Mouse (Mus musculus) B cell, adult 2 months (primary cell): ENCODE results near the gene Afg1l.

ENCODE experiments used
- DNase-seq, 2 experiments: peaks; one replicate each; pipeline ENCODE4 v3.0.0; 2022

Afg1l gene

DNA sequence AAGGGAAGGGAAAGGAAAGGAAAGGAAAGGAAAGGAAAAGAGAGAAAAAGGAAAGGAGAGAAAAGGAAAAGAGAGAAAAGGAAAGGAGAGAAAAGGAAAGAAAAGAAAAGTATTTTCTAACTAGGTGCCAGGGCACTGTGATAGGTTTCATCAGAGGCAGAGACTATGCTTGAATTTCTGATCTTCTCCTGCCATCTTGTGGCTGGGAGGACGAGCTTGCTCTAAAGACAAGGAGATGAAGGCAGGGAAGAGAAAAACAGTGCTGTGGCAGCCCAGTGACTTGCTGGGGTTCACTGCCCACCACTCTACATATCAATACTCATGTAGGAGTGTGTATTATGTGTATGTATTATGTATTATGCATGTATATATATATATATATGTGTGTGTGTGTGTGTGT is 183.3 kb downstream of the Afg1l start:
- DNase-seq, result peak; percentile 31 to 39

DNA sequence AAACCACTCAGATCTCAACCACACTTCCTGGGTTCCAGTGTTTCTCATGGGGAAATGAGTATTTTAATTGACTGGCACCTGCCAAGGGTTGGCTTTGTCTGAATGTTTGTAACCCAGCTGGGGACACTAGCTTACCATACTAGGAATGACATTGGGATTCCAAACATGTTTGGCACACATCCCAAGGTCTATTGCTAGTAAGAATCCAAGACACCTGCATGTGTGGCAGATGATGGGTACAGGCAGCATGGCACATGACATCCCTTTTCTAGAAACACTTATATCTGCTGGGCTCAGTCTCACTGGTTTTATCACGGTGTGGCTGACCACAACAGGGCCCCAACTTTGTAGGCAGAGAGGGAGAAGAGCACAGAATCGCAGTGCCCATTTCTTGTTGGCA is 184.0 kb downstream of the Afg1l start:
- DNase-seq, result no peak

DNA sequence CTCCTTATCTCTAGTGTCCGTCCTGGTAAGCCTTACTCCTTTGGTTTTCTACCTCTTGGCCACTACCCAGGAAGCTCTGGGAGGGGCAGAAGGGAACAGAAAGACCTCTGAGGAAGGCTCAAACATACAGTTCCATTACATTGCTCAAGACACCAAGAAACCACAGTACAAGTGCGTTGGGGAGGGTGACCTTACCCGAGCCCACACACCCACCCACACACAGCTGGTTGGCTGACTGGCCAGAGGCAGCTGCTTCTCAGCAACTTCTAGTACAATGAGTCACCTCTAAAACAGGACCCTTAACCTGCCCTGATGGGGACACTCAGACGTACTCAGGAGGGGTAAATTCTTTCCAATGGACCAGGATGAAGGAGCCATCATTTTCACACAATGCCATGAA is 184.5 kb downstream of the Afg1l start:
- DNase-seq, result no peak

DNA sequence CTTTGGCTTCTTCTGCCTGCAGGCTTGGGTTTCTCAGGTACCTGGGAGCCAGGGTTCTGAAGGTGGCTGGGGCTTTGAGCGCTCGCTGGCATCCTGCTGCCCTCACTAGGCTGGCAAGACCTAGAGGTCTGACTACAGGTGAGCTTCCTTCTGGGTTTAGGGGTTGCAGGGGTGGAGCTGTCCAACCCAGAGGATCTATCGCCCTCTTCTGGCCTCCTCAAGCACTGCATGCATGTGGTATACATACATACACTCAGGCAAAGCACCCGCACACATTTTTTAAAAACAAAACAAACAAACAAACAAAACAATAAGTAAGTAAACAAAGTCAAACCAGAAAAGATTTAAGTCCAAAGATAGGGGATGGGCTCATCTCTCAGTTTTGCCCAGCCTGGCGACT is 187.0 kb downstream of the Afg1l start:
- DNase-seq, result peak; percentile 79

DNA sequence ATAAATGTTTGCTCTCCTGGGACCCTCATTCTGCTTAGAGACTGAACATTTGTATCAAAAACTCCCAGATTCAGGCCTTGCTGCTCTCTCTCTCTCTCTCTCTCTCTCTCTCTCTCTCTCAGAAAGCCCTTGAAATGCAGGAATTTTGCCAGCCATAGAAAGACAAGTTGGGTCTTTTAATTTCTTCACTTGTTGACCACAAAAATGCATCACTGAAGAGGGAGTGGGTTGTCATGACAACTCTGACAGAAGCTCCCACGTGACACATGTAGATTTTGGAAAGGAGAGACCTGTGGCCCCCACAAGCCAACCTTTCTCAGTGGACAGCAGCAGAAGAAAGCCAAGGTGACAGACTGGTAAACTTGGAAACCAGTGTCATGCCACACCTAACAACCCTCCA is 190.7 kb downstream of the Afg1l start:
- no peak for DNase-seq

DNA sequence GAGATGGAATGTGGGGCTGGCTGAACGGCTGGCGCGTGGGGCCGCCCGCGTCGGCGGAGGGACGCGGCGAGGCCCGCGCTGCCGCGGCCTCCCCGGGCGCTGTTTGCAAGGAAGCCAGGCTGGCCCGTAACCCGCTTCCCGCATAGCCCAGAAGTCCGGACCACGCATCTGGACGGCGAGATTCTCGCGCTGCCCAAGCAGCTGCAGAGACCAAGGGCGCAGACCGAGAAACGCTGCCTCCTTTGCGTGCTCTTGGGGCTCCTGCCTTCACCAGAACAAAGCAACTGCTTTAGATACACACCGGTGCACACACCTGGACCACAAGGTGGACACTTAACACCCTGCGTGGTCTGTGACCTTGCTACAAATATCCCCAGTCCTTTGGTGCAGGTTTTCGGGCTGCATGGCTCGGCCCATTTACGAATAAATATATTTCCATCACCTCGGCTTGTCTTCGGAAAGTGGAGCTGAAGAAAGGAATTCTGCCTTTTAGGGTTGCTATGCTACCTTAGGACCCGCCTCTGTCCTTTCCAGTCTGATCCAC is 200.0 kb downstream of the Afg1l start:
- no peak for DNase-seq

DNA sequence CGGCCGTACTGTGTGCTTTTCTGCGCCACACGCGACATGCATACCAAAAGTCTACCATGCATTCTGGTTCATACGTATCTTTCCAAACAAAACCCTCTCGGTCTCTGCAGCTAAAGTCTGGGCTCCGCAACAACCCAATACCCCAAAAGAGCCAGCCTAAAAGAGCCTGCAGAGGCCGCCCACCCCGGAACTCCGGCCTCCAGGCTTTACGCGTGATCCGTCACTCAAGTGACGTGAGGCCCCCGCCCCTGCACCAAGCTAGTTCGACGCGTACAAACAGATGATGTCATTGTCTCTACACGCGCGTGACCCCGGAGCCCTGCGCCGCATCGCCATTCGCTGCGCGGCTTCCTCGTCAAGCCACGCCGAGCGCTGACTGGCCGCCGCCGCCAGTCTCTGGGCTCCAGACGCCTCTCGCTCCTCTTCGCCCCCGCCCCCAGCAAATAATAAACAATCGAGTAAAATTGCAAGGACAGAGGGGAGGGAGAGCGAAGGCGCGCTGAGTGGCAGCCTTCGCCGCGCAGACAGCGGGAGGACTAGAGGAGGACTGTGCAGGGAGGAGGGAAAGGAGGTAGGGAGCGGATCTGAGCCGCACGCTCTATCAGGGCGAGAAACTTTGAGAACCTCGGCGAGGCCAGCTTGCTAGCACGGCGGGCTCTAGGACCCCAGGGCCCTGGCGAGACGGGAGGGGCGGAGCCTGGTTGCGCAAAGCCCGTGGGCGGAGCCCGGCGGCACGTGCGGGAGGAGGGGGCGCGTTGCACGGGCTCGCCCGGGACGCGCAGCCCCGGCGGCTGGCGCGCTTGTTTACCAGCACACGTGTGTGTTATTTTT is 200.7 kb downstream of the Afg1l start:
- peak; percentile 97 to 98 for DNase-seq

DNA sequence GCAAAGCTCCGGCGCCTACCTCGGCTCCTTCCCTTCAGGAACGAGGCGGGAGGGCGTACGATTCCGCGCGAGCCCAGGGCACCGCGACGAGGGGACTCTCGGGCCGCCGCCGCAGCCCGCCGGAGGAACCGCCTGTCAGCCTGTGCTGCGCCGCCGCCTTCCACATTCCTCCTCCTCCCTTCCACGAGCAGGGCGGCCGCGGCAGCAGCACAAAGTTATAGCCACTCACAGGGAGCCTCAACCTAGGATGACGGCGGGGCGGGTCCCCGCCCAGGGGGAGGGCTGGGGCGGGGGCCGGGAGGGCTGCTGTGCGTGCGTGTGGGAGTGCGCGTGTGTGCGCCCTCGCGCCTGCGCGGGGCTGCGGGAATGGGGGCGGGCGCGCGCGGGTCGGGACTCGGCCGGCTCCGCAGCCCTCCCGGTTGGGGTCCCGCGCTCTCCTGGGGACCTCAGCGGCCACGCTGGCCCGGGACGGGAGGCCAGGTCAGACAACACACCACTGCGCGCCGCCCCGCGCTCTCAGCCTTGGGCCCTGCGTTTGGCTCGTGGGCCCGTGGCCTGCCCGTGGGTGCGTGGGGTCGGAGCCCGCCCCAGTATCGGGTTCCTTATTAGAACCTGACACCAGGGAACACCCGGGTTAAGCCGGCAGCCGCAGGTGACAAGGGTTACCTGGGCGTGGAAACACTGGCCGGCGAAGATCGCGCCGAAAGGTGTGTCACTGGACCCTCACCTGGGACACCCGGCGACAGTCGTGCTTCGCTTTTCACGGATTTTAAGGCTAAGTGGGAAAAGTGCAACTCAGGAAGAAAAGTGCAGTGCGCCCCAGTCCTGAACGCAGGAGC is 201.6 kb downstream of the Afg1l start, which contains the start of gene Foxo3:
Foxo3 (minus strand) TSS at position 249 of the 839 bp plus-strand sequence.
- DNase-seq, result peak; percentile 85 to 87

DNA sequence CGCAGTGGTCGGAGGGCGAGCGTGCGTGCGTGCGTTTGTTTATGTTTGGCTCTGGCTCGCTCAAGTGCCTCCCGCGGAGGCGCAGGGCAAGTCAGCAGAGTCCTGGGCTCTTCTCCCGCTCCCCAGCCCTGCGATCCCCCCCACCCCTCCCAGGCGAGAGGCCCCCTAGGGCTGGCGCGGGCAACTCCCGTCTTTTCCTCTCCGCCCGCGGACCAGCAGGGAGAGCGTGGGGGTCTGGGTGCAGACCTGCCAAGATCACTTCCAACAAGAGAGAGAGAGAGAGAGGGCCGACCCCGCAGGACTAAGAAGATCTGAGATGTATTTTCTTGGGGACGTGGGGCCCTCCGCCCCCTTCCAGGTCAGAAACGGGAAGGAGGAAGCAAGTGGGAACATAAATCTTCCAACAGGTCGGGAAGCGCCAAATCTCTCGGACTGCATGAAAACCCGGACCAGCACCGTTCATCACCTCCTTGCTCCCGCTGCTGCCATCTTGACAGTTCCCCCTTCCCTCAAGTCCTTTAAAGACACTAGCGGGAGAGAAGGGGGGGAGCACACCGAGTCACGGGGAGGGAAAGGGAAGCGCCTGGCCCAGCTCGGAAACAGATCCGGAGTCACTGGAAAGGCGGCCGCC is 202.4 kb downstream of the Afg1l start:
- DNase-seq, result no peak

DNA sequence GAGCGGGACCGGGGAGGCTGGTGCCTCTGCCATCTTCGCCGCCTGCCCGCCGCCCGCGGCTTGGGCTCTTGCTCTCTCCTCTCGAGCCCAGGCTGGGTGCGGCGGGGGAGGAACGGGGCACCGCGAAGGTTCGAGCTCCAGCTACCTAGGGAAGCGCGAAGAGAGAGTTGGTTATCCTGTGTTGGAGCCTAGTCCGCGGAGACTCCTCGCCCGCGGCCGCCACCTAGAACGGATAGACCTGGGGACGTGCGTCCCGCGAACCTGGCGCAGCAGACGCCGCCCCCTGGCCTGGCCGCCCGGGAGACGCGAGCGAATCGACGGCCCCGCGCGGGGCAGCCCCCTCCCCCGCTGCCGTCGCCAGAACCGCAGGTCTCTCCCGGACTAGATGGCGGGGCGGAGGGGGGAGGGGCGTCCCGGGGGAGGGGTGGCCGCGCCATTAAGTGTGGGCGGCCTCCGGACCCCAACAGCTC is 202.9 kb downstream of the Afg1l start:
- peak; percentile 58 to 68 for DNase-seq

DNA sequence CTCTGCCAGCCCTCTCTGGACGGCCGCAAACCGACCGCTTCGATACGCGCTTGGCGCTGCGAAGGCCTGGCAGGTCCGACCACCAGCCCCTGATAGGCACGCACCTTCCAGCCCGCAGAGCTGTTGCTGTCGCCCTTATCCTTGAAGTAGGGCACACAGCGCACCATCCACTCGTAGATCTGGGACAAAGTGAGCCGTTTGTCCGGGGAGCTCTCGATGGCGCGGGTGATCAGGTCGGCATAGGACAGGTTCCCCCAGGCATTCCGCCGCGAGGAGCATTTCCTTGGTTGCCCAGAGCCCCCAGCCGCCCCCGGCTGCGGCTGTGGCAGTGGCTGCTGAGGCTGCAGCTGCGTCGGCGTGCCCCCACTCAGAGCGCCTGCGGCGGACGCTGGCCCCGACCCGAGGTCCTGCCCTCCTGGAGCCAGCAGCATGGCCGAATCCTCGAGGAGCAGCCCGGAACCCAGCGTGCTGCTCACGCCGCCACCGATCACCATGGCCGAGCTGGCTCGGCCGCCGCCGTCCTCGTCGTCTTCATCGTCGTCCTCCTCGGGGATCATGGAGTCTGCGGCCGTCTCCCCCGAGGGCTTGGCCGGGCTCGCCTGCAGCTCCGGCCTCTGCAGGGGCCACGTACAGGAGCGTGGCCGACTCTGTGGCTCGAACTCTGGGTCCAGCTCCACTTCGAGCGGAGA is 203.5 kb downstream of the Afg1l start:
- DNase-seq, result peak; percentile 30 to 40

DNA sequence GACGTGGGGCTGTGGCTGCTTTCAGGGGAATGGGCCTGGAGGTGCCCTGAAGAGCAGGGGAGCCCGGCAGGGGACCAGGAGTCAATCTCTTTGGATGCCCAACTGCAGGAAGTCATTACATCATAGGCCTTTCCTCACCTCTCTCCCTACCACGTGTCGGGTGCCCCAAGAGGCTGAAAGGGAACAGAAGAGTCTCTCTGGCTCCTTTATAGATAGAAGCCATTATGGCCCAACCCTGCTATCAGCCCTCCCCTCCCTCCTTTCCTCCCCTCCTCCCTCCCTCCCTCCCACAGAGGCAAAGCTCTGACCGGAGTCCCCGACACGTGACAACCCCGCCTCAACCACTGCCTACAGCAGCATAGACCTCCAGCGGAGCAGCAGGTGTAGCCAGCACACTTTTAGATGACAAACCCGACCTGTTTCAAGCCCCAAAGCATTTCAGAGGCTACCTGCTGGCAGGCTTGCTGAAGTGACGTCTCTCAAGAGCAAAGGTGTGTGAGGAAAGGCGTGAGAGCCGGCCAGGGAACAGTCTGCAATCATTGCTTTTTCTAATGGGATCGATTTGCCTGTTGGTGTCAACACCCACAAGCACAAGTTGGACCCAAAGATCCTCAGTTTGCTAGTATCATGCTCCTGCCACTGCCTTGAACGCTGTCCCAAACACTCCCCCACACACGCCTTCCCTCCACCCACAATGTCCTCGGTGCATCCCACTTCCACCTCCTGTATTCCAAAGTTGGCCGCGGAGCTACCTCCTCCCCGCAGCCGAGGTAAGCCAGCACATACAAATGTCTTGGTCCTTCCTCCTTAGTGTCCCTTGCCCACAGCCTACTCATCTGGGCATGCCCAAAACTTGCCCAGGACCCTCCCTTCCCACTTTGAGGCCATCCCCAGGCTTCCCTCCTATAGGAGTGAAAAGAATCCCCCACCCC is 204.3 kb downstream of the Afg1l start:
- peak; percentile 63 to 66 for DNase-seq

DNA sequence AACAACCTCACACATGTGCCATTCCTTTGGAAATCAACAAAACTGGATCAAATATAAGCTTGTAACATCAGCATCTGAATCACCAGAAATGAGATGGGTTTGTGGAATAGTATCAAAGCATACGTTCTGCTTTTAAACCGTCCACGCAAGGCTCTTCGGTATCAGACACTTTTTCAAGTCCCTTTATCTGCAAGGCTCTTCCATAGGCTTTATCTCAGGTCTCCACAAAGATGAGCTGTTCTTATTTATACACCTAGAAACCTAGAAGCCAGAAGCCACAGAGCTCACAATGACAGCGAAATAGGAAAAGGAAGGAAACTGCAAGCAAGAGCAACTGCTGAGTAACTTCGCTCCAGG is 205.0 kb downstream of the Afg1l start:
- DNase-seq, result no peak

DNA sequence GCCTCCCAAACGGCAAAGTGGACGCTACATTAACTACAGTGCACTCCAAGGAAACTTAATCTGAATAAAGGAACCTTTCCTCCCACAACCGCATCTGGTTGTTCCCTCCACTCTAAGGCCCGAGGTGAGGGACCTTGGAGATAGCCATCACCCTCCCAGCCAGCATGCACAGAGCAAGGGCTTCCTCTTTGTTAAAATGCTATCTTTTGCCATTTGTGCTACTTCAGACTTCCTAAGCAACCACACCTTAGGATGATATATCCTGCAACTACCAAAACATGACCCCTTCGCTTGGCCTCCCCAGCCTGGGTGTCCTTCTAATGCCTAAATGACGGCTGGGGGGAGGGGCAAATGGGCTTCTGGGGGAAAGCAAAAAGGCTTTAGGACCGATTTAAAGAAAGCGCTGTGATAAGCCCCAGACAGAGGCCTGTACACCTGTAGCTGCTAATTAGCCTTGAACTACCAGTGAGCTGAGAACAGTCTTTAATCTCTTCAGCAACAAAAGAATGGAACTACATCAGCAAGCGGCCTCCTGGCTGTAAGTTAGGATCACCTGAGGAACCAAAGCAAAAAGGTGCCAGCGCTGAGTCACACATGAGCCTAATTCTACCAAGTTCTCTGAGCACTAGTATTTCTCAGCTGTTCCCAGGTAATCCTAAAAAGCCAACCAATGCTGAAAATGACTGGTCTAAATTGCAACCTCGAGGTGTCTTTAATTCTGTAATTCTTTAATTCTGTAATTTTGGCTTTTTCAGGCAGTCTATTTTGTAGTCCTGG is 206.7 kb downstream of the Afg1l start:
- DNase-seq, result no peak

DNA sequence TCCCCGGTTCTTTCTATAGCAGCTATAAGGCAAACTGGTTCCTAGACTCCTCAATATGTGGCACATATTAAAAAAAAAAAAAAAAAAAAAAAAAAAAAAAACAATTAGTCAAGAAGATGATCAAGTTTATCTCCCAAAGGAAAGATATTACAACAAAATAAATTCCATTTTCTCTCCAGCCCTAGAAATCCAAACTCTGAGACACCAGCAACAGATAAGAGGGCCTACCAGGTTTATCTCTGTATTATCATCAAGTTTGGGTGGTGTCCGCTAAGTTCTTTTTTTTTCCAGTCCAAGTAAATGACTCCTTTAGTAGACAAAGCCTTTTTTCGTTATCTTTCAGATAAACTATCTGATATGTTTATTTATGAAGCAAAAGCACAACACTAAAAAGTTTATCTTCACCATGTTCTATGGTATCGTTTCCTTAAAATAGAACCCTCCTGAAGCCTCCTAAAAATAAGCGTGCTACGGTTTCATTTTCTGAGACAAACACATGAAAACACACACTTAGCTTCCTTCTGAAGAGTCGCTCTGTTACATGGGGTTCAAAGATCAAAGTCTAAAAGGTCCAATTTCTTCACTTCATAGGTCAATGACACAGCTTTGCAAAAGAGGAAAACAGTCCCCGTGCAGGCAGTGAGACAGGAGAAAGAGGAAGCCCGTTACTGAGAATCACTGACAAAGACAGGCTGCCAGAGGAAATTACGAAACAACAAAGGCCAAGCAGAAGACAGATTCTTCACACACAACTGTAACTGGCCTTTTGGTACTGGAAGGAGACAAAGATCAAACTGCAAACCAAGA is 207.9 kb downstream of the Afg1l start:
- peak; percentile 58 to 63 for DNase-seq

DNA sequence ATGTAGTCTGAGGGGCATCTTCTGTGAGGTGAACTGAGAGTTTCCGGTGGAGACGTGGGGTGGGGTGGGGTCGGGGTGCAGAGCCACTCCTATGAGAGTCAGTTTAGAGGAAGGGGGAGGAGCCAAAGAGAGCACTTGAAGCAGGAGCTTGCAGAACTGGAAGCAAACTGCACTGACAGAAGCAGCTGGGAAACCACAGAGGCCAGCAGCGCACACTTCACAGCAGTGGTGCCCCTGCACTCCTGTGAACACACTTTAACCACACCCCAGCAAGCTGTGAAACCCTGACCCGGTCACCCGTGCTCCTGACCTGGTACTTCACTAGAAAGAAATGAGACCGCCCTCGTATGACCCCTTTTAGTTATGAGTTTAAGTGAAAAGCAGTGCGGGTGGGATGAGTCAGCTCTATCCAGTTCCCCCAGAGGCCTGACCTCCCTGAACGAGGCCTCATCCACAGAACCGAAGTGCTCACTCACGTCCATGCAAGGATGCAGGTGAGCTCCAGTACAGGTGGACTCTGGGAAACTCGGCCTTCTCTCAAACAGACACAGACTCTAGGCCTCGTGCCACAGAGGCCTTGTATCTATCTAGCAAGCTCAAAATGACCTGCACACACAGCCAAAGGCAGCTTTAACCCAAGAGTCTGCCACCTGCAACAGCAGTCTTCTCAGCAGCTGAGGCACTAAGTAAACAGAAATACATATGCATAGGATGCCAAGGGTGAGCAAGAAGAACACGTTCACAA is 208.9 kb downstream of the Afg1l start:
- DNase-seq, result peak; percentile 45 to 54

DNA sequence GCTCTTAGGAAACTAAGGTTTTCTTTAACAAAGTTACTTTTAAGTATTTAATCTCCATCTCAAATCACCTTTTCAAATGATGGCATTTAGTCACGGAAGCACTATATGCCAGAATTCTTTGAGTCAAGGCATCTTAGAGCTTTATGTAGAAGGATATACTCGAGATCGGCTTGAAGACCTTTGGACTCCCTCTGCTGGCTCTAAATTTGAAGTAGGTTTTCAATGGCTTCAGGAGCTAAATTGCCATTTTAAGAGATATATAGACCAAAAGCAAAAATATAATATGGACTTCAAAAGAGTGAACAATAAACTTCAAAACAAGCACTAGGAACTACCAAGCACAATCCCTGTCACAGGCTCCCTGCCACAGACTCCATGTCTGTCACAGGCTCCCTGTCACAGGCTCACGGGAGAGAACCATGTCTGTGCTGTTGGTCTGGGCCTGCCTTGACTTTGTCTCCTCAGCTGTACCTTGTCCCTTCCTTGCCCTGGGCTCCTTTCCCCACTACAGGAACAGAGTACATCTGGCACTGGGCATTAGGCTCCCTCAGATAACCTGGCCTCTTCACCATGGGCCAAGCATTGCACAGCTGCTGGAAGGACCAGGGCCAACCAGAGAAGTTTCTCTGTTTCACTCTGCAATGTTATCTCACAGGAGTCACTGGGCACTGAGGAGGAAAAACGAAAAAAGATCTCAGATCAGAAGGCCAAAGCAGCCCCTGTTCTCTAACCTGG is 210.4 kb downstream of the Afg1l start:
- no peak for DNase-seq

DNA sequence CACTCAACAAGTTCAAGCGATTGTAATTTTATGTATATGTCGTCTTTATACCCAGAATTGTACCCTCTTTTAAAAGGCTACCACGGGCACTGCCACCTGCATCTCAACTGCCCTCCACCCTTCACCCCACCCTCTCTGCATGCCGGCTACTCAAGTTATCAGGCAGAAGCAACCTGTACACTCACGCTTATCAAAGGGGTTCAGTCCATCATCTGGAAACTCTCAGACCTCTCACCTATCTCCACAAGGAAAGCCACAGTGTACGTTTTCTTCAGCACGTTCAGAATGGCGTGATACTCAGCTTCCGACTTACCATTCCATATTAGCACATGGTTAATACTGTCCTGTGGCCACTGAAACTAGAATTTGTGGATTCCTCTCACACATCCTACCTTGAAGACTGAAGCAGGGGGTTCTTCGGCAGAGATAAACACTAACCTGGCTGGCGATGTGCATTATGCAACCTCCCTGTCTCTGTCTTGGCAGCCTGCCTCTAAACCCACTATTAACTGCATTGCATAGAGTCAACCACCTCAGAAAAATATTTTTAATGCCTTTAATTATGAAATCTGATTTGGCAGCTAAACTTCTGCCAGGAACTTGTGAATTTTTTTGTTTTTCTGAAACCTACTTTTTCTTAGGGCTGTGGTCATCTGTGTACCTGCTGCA is 213.2 kb downstream of the Afg1l start:
- no peak for DNase-seq
